Mouse (Mus musculus) right cerebral cortex, postnatal 25 days (tissue): ENCODE measurements around the gene Pik3r1.

ENCODE experiments used
- DNase-seq: peaks from one replicate; pipeline ENCODE4 v3.0.0; 2022

Pik3r1 gene

DNA sequence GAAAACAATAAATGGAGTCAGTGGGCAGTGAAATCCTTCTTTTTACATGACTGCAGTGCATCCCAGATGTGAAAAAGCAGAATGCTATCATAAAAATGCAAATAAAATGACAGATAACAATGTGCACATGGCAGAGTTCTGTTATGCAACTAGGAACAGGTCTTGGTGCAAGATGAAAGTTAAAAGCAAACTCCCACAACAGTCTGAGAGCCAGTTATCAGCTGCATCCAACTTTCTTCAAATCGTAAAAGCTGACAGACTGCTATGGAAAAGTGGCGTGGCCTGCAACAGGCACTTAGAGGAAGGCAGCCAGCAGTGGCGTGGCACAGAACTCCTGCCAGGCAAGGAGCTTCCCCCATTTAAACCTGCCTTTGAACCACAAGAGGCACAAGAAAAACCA is 2.0 kb downstream of the Pik3r1 start:
- DNase-seq: no peak

GRCm38 (mm10) chr13:101764111-101764510 is 3.9 kb downstream of the Pik3r1 start:
- no peak for DNase-seq

DNA sequence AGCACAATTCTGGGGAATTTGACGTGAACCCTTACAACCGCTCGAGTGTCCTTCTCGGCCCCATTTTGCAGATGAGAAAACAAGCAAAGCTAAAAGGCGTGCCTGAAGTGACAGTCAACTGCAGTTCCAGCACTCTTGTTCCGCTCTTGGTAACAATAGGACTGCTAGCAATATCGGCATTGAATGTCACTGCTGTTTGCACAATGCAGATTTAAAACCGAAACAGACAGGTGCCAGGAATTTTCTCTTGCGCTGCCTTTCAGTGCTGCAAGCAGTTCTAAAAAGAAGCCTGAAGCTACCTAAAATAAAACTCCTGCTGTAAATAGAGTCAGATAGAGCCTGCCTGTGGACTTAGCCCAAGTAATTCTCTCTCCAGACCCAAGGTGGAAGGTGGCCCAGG is 4.3 kb downstream of the Pik3r1 start:
- no peak for DNase-seq

GRCm38 (mm10) chr13:101763149-101763548 is 4.9 kb downstream of the Pik3r1 start:
- no peak for DNase-seq

- DNase-seq: no peak
Observed at GRCm38 (mm10) chr13:101761617-101762016, 6.4 kb downstream of the Pik3r1 start.

DNA sequence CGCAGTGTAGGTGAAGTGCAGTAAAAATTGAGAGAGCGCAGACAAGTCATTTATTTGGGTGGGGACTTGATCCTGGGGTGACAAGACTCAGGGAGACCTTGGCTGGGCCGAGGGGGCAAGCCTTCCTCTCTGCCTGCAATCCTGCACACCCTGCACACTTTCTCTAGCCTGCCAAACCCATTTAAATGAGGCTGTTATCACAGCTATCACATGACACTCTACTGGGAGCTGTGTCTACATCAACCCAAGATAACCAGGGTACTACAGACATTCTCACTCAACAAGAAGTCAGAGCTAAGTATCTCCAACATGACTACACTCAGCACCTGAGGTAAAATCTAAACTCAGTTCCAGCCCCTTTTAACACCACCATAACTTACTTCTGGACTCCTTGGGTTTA is 7.1 kb downstream of the Pik3r1 start:
- no peak for DNase-seq

DNA sequence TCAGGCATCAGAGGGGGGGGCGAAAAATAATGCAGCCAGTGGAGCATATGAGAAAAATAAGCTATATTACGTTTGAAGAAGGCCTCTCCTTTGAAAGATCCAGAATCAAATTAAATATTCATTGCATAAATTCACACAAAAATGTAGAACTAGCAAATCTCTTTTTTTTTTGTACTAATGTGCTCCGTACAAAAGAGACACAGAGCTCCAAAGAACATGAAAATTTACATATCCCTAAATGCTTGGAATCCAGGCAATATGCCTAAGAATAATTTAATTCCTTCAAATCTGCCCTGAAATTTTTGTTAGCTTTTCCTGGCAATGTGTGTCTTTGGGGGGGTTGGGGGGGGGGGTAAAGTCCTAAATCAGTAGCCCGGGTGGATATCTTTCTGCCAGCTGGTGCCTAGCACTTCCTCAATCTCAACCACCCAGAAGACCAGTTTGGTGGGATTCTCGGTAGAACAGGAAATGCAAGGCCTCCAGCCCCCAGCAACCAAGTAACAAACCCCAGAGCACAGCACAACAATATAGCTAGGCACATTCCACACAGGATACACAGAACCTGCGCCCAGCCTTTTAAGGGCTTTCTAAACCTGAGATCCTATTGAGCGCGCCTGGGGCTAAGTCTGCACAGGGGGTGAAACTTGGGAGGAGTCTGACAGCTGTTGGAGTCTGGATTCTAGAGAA is 7.9 kb downstream of the Pik3r1 start:
- no peak for DNase-seq

- DNase-seq: no peak
Observed at GRCm38 (mm10) chr13:101759281-101759871, 8.6 kb downstream of the Pik3r1 start.

DNA sequence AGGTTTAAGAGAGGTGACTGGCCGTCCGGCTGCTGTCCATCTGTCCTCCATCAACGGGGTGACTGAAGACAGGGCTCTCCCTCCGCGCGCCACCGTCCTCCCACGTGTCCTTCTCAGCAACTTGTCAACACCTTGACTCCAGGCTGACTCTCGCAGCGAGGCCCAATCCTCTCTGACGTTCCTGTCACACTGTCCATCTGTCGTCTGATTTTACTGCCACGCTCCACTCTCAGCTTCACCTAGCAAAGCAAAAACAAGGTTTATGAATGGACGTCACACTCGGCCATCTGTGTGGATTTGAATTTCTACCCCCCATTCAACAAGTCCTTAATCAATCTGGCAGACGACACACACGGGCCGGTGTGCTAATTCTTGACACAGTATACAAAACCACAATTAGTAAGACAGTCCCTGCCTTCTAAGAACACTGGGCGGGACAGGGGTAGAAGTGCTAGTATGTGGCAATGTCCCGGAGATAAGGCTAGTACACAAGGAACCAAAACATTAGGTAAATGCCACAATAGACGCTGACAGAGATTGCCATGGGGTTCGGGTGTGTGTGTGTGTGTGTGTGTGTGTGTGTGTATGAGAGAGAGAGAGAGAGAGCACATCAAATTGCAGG is 10.1 kb downstream of the Pik3r1 start:
- DNase-seq: no peak

DNA sequence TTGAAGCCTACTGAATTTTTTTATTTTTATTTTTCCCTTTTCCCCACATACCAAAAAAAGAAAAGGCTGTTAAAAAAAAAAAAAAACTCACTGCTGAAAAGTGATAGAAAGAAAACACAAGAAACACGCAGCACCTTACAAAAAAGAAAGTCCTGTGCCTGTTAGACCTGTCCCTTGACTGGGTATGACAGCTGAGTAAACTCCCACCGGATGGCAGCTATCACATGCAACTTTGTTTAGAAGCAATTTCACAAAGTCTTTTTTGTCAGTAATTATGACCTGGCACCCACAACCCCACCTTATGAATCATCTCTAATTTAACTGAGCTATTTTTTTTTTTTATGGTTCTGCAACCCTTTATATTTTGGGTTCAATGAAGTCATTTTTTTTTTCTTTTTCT is 12.8 kb downstream of the Pik3r1 start:
- DNase-seq: no peak

DNA sequence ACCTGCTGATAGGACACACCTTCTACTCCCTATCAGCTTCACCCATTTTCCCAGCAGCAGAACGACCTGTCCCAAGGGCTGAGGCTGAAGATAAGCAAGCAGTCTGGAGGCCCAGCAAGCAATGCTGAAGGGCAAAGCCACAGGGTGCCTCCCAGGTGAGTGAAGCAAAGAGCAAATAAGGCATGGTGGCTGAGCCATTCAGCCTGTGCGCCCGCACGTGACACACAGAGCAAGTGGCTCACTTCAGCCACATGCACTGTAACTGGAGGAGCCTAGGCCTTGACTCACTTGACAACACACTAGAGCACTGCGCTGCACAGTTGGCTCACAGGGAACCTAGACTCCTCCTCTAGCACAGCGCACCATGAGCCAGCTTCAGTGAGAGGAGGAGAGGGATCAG is 14.4 kb downstream of the Pik3r1 start:
- no peak for DNase-seq

GRCm38 (mm10) chr13:101751816-101752215 is 16.2 kb downstream of the Pik3r1 start:
- no peak for DNase-seq

- no peak for DNase-seq
Observed at GRCm38 (mm10) chr13:101746012-101746595, 21.9 kb downstream of the Pik3r1 start.

DNA sequence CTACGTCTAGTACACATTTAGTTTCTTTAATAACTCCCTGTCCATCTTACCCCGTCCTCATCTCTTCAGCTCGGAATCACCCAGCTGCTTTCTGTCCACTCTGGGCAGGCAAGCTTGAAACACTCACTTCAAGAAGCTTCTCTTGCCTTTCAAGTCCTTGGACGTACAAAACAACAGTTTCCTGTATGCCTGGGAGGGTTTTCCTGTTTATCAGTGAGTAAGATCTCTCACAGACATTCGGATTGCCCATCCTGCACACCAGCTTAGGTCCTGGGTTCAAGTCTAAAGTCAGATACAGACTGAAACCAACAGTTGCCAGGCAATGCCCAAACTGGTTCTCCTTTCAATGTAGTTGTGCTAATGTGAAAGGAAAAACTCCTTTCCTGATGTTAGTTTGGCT is 23.1 kb downstream of the Pik3r1 start:
- DNase-seq: no peak

GRCm38 (mm10) chr13:101744053-101744452 is 24.0 kb downstream of the Pik3r1 start:
- DNase-seq: no peak

DNA sequence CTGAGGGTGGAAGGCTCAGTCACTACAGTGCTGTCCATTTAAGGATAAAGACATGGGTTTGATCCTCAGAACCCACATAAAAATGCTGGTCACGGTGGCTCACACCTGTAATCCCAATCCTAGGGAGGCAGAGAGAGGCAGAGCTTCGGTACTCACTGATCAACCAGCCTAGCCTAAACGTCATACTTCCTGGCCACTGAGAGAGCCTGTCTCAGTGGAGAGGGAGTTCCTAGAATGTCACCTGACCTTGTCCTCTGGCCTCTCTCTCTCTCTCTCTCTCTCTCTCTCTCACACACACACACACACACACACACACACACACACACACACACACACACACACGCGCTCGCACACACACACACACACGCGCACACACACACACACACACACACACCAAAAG is 24.8 kb downstream of the Pik3r1 start:
- DNase-seq: no peak

DNA sequence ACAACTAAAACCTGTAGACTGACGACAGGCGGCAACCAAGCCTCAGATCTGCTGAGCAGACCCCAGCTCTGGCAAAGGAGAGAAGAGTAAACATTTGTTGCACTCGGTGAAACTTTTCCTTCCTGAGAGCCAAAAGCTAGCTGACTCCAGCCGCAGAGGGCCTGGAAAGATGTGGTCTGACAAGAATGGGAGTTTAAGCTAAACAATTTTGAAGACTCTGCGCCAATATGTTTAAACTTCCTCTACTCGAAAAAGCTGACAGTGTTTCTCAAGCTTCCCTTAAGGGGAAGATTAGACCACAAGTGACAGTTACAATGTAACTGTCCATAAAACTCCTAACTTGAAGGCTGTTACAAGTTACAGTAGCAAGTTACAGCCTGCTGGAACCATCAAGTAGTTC is 25.4 kb downstream of the Pik3r1 start:
- DNase-seq: no peak

- no peak for DNase-seq
Observed at GRCm38 (mm10) chr13:101741530-101742309, 26.3 kb downstream of the Pik3r1 start.

DNA sequence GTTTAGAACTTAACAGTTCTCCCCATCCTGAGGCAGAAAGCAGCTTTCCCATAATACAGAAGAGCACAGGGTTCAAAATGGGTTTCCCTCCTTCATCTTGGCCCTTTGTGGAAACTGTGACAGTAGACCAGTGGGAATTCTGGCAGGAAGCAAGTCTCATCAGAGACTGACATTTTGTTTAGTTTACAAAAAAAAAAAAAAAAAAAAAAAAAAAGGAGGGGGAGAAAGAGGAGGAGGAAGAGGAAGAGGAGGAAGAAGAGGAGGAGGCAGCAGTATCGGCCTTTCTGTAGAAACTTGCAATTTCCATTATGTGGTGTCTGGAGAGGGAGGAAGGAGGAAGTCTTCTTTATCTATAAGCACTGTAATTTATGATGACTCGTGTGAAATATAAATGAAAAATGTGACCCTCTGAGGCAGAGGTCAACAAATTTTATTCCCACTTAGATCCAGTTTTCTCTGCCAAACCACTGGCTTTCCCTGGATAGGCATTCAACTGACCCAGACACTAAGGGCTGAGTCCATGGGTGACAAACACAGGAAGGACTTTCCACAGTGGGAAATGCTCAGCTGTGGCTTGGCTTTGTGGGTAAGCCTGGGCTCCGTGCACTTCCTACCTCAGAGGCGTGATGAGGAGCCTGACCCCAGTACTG is 28.2 kb downstream of the Pik3r1 start:
- DNase-seq: no peak

DNA sequence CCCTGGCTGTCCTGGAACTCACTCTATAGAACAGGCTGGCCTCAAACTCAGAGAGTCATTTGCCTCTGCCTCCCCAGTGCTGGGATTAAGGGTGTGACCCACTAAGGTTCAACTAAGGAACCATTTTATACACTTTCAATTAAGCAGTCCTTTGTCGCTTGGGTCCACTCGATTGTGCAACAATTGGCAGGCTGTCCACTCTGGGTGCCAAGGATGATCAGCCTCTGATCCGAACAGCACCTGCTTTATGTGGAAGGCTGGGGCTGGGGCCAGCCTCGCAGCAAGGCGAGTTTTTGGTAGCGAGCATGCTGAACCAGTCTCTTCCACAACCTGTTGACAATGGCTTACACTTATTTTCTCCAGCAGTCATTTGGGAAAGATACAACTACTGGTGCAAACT is 29.2 kb downstream of the Pik3r1 start:
- DNase-seq: no peak

DNA sequence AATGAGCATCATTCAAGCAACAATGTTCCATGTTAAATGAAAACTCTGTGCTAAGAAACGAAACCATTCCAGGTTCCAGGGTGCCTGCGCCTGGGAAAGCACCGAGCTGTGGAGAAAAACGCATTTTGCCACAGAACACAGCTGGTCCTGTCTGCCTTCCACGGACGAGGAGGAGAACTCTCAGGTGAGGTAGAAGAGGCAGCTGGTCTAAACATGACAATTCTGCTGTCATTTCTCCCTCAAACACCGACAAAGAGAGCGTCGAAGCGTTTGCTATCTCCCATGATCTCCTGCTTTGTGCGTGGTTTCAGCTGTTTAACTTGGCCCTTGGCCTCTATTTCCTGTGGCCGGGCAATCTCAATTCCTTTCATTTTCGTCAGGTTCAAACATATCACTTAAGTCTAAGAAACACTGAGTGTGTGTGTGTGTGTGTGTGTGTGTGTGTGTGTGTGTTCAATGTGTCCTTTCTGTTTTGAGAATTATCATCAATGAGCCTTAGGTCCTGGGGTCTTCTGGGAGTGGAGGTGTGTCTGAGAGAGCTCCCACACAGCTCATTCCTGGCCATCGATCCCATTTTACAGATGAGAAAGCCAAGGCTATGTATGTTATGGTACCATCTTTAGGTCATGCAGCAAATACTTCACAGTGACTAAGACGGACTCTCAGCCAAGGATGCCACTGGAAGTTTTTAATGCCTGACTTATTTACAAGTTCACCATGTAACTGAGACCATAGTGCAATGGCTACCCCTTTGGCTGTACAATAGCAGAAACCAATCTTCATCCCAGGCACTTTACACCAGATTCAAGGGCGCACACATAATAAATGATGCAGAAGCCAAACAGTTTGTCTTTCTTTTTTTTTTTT is 31.3 kb downstream of the Pik3r1 start:
- DNase-seq: no peak
